Mouse (Mus musculus): ENCODE measurements at regions not wholly inside any gene's neighbourhood (a gene's known extent, or its start where the extent isn't known, plus 50 kb on each side); places are given as distances from the start of the nearest gene placed in this dataset.

DNA sequence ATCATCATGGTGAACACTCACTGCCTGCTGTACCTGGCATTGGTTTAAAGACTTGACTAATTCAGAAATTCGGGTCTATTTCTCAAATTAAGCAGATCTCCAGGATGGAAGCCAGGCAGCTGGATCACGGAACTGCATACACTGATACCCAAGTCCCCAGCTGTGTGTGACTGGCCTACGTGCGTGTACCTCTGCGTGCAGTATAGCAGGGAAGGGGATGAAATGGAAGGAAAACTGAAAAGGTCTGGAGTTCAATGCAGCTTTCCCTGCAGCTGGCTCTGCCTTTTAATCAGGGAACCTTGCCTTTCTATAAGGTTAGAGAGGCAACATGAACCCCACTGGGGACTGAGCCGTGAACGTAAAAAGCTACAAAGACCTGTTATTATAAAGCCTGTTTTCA, 106.7 kb upstream of the Camk1g start:
- H3K9ac ChIP-seq, result no peak overlapping the region
- ATAC-seq (ENCODE audit: insufficient read depth) (no peak), DNase-seq (no peak)
- TF ChIP-seq CTCF (IDR thresholded peaks at IDR 0.05; ENCODE audit: low read depth), result no peak
- no peak overlapping the region for H3K4me3 ChIP-seq (ENCODE audit: low read depth, low read length)
- H3K4me2 ChIP-seq, result no peak overlapping the region
- no peaks in the 10 kb centered on the region for H3K9me3 ChIP-seq (ENCODE audit: low read depth, low read length)
- WGBS, result 85% methylated on average over 7 of the region's 7 CpGs
- no peaks in the 10 kb centered on the region for H3K4me1 ChIP-seq (ENCODE audit: insufficient read depth)
- H3K36me3 ChIP-seq (ENCODE audit: insufficient read depth), result no peaks in the 10 kb centered on the region
- H3K27ac ChIP-seq (ENCODE audit: low read depth), result no peak overlapping the region
- no peaks in the 10 kb centered on the region for H3K27me3 ChIP-seq (ENCODE audit: insufficient read depth, low read length)

DNA sequence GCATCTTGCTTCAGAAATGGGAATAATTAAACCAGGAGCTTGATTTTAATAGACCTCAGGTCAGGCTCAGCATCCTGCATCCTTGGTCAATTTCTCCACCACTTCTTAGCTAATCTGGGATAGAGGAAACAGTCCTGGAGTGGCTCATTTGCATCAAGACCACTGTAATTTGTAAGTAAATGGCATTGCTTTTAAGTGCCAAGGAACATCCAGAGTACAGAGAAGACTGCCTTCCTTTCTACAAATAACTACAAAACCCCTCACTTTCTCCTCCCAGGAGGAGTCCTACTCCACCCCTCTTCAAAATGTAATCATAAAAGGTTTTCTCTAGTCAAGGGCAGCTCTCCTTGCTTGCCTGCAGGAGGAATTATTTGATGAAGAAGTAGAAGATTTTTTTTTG, 96.2 kb upstream of the Camk1g start:
- no peak overlapping the region for H3K4me3 ChIP-seq (ENCODE audit: low read depth, low read length)
- ATAC-seq (ENCODE audit: insufficient read depth) (no peak), DNase-seq (no peak)
- H3K9ac ChIP-seq, result no peak overlapping the region
- H3K36me3 ChIP-seq (ENCODE audit: insufficient read depth), result no peaks in the 10 kb centered on the region
- no peaks in the 10 kb centered on the region for H3K4me1 ChIP-seq (ENCODE audit: insufficient read depth)
- no peaks in the 10 kb centered on the region for H3K27me3 ChIP-seq (ENCODE audit: insufficient read depth, low read length)
- no peak for TF ChIP-seq CTCF (IDR thresholded peaks at IDR 0.05; ENCODE audit: low read depth)
- no peak overlapping the region for H3K4me2 ChIP-seq
- H3K9me3 ChIP-seq (ENCODE audit: low read depth, low read length), result no peaks in the 10 kb centered on the region
- H3K27ac ChIP-seq (ENCODE audit: low read depth), result no peak overlapping the region

DNA sequence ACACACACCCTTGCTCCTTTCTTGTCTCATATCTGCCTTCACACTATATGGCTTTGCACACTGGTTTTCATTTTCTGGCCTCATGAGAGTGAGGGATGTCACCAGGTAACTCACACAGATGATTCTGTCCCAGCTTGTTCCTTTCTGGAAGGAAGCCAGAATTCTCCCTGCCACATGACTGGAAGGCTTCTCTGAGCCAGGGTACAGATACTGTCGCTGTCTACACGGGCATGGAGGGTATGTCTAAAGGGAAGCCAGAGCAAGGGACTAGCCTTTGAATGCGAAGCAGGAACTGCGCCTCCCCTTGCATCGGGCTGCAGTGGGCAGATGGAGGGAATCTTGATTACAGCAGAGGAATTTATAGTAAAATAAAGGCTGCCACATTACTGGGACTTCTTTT, 89.6 kb upstream of the Camk1g start:
- no peak overlapping the region for H3K27ac ChIP-seq (ENCODE audit: low read depth)
- 61% methylated on average over 5 of the region's 5 CpGs for WGBS
- H3K4me2 ChIP-seq, result no peak overlapping the region
- no peaks in the 10 kb centered on the region for H3K36me3 ChIP-seq (ENCODE audit: insufficient read depth)
- H3K27me3 ChIP-seq (ENCODE audit: insufficient read depth, low read length), result no peaks in the 10 kb centered on the region
- DNase-seq (peak; percentile 26), ATAC-seq (ENCODE audit: insufficient read depth) (no peak)
- TF ChIP-seq CTCF (IDR thresholded peaks at IDR 0.05; ENCODE audit: low read depth), result no peak
- no peaks in the 10 kb centered on the region for H3K9me3 ChIP-seq (ENCODE audit: low read depth, low read length)
- H3K4me3 ChIP-seq (ENCODE audit: low read depth, low read length), result no peak overlapping the region
- H3K9ac ChIP-seq, result no peak overlapping the region
- peaks cover 15% of the 10 kb centered on the region for H3K4me1 ChIP-seq (ENCODE audit: insufficient read depth)

DNA sequence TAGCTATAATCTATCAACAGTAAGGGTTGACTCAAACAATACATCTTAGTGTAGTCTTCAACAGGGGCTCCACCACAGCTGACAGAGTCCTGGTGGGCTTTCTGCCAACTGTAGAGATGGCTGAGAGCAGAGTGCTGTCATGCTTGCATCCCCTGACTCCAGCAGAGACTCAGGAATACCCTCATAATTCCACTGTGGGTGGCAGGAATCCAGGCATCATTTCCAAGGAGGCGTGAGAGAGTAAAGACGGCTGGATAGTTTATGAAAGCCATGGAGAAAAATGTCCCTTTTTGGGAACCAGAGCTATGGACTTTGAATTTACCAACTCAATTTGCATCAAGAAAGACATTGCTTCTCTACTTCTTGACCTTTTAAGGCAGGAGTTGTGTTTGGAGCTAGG, 87.8 kb upstream of the Camk1g start:
- no peak for TF ChIP-seq CTCF (IDR thresholded peaks at IDR 0.05; ENCODE audit: low read depth)
- H3K9ac ChIP-seq, result no peak overlapping the region
- peak overlapping the region; percentile 81 for H3K27ac ChIP-seq (ENCODE audit: low read depth)
- ATAC-seq (ENCODE audit: insufficient read depth) (peak; percentile 86), DNase-seq (peak; percentile 94)
- WGBS, result 47% methylated on average over 2 of the region's 2 CpGs
- peaks cover 18% of the 10 kb centered on the region for H3K4me1 ChIP-seq (ENCODE audit: insufficient read depth)
- no peak overlapping the region for H3K4me2 ChIP-seq
- H3K4me3 ChIP-seq (ENCODE audit: low read depth, low read length), result no peak overlapping the region
- no peaks in the 10 kb centered on the region for H3K27me3 ChIP-seq (ENCODE audit: insufficient read depth, low read length)
- H3K36me3 ChIP-seq (ENCODE audit: insufficient read depth), result no peaks in the 10 kb centered on the region
- H3K9me3 ChIP-seq (ENCODE audit: low read depth, low read length), result no peaks in the 10 kb centered on the region

DNA sequence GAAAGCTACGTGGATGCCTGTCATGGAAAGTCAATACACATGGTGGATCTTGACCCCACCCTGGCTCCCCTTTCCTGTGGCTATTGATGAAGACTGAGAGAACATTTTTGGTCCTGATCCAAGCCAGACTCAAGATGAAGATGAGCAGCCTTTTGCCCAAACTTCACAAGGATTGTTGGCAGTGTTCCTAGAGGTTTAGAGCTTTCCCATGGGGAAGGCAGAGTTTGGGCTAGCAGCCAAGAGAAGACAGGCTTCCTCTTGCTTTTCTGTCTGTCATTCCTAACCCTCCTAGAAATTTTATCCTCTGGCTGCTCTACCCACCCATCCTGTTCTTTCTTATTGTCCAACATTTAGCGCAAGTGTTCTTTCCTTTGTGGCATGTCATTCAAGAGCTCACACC, 83.6 kb upstream of the Camk1g start:
- DNase-seq, result peak; percentile 84
- H3K4me2 ChIP-seq, result no peak overlapping the region
- no peak overlapping the region for H3K27ac ChIP-seq (ENCODE audit: low read depth)
- H3K36me3 ChIP-seq (ENCODE audit: insufficient read depth), result no peaks in the 10 kb centered on the region
- no peak for TF ChIP-seq CTCF (IDR thresholded peaks at IDR 0.05; ENCODE audit: low read depth)
- no peak overlapping the region for H3K4me3 ChIP-seq (ENCODE audit: low read depth, low read length)
- H3K4me1 ChIP-seq (ENCODE audit: insufficient read depth), result peaks cover 41% of the 10 kb centered on the region
- H3K9me3 ChIP-seq (ENCODE audit: low read depth, low read length), result no peaks in the 10 kb centered on the region
- ATAC-seq (ENCODE audit: insufficient read depth), result no peak
- no peak overlapping the region for H3K9ac ChIP-seq
- H3K27me3 ChIP-seq (ENCODE audit: insufficient read depth, low read length), result no peaks in the 10 kb centered on the region
- WGBS, result 45% methylated on average over 2 of the region's 2 CpGs

DNA sequence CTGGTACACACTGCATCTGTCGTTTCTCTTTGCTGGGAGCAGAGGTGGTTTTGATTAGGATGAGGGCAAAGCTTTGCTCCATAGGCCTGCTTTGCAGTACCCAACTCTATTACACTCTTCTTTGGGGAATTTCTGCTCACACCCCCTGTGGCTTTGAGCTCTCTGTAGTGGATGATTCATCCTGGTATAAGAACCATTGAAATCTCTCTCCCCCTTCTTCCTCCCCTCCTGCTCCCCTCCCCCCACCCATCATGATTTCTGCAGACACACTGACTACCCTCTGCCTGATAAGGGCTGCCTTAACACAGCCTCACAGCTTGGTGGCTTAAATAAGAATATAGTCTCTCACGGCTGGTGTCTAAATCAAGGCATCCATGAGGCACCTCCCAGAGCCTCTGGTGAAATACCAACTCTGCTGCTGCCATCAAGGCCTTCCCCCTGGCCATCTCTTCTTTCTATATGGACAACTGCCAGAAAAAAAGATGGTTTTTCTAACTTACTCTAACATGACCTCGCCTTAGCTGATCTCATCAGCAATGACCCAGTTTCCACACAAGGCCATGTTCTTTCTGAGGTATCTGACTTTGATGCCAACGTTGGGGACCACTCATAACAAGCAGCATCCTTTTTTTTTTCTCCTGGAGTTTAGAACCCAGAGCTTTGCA, 81.5 kb upstream of the Camk1g start:
- H3K4me2 ChIP-seq, result no peak overlapping the region
- H3K27ac ChIP-seq (ENCODE audit: low read depth), result no peak overlapping the region
- WGBS, result 41% methylated on average over 4 of the region's 4 CpGs
- ATAC-seq (ENCODE audit: insufficient read depth), result no peak
- no peaks in the 10 kb centered on the region for H3K9me3 ChIP-seq (ENCODE audit: low read depth, low read length)
- H3K4me1 ChIP-seq (ENCODE audit: insufficient read depth), result peaks cover 34% of the 10 kb centered on the region
- no peaks in the 10 kb centered on the region for H3K36me3 ChIP-seq (ENCODE audit: insufficient read depth)
- H3K9ac ChIP-seq, result no peak overlapping the region
- no peaks in the 10 kb centered on the region for H3K27me3 ChIP-seq (ENCODE audit: insufficient read depth, low read length)
- H3K4me3 ChIP-seq (ENCODE audit: low read depth, low read length), result no peak overlapping the region
- DNase-seq, result no peak
- TF ChIP-seq CTCF (IDR thresholded peaks at IDR 0.05; ENCODE audit: low read depth), result no peak

DNA sequence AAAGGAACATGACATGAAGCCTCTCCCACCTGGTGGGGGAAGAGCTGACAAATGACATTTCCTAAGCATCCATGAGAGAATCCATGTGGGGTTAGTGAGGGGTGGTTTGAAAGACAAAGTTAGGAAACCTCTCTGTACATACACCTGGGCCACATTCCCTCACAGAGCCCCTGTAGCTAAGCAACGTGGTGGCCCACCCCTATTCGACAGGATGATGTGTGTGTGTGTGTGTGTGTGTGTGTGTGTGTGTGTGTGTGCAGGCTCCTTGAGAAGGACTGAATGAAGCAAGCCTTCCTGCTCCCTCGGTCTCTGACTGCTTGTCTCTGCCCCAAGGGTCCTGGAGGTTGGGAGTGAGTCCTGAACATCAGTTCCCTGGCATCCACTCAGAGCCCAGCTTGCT, 80.7 kb upstream of the Camk1g start:
- H3K36me3 ChIP-seq (ENCODE audit: insufficient read depth), result no peaks in the 10 kb centered on the region
- H3K4me3 ChIP-seq (ENCODE audit: low read depth, low read length), result no peak overlapping the region
- no peak overlapping the region for H3K4me2 ChIP-seq
- H3K4me1 ChIP-seq (ENCODE audit: insufficient read depth), result peaks cover 28% of the 10 kb centered on the region
- TF ChIP-seq CTCF (IDR thresholded peaks at IDR 0.05; ENCODE audit: low read depth), result no peak
- H3K9ac ChIP-seq, result no peak overlapping the region
- H3K9me3 ChIP-seq (ENCODE audit: low read depth, low read length), result no peaks in the 10 kb centered on the region
- ATAC-seq (ENCODE audit: insufficient read depth) (no peak), DNase-seq (no peak)
- WGBS, result 20% methylated on average over 3 of the region's 3 CpGs
- peak overlapping the region; percentile 90; the same call in 1 of the 2 replicates for H3K27ac ChIP-seq (ENCODE audit: low read depth)
- no peaks in the 10 kb centered on the region for H3K27me3 ChIP-seq (ENCODE audit: insufficient read depth, low read length)

DNA sequence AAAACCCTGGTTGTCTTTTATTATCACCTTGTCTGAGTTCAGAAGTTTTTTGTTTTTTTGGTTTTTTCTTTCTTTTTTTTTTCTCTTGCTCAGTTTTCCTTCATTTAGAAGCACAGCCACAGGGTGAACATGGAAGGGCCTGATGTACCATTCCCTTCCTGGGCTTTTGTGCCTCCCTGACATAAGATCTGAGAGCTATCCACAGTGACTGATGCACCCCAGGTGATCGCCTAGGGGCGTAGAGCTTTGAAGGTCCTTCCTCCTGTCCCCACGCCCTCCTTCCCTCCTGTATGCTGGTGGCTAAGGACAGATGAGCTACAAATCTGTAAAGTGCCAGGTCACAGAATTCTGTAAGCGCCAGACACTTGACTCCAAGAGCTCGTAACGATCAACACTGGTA, 80.1 kb upstream of the Camk1g start:
- Histone ChIP-seq H3K27ac (ENCODE audit: low read depth) (peak overlapping the region; percentile 90), H3K9me3 (ENCODE audit: low read depth, low read length) (no peaks in the 10 kb centered on the region), H3K36me3 (ENCODE audit: insufficient read depth) (no peaks in the 10 kb centered on the region), H3K4me2 (no peak overlapping the region), H3K9ac (no peak overlapping the region), H3K27me3 (ENCODE audit: insufficient read depth, low read length) (no peaks in the 10 kb centered on the region), H3K4me3 (ENCODE audit: low read depth, low read length) (no peak overlapping the region), H3K4me1 (ENCODE audit: insufficient read depth) (peaks cover 28% of the 10 kb centered on the region)
- 49% methylated on average over 6 of the region's 6 CpGs for WGBS
- no peak for ATAC-seq (ENCODE audit: insufficient read depth)
- TF ChIP-seq CTCF (IDR thresholded peaks at IDR 0.05; ENCODE audit: low read depth), result no peak
- DNase-seq, result no peak

Data from lung, embryonic 14.5 days (tissue).